Mouse (Mus musculus) midbrain, embryonic 14.5 days (tissue): ENCODE measurements around the gene B130006D01Rik. TPM values are rescaled to one million over a fixed set of nuclear protein-coding genes. Genes with fewer than 3 reads are reported as not detected.
A peak's percentile ranks its signal among the peaks of the same experiment; 100 is the strongest.

Experiments
- ATAC-seq: fragments of 200-750 bp; cut with Nextera tagmentation; 2 replicates; pipeline ENCODE4 v1.8.0; 2017; ENCODE audit warnings: moderate number of reproducible peaks, moderate library complexity; ENCODE audit not compliant: low FRiP score, low TSS enrichment
- DNase-seq: peaks from one replicate; pipeline ENCODE4 v3.0.0-alpha.2; 2015
- H3K27ac ChIP-seq: fragments of 300-500 bp; sonication (generic); replicated peaks from 2 replicates; pipeline ENCODE4 v1.5.1; 2014; ENCODE audit warnings: mild to moderate bottlenecking, low read depth, low read length, moderate library complexity
- H3K27me3 ChIP-seq: fragments of 300-500 bp; sonication (generic); 2 replicates; pipeline ENCODE4 v1.6.1; 2014; ENCODE audit warnings: low read length, control low read depth, mixed read lengths; ENCODE audit not compliant: control insufficient read depth, insufficient read depth
- H3K36me3 ChIP-seq: fragments of 300-500 bp; sonication (generic); 2 replicates; pipeline ENCODE4 v1.6.1; 2014; ENCODE audit warnings: low read length, control low read depth; ENCODE audit not compliant: control insufficient read depth, insufficient read depth
- H3K4me1 ChIP-seq: fragments of 300-500 bp; sonication (generic); 2 replicates; pipeline ENCODE4 v1.6.1; 2014; ENCODE audit warnings: mild to moderate bottlenecking, antibody characterized with exemption, low read length, control low read depth; ENCODE audit not compliant: control insufficient read depth, insufficient read depth
- H3K4me2 ChIP-seq: fragments of 300-500 bp; sonication (generic); 2 replicates; pipeline ENCODE4 v1.6.1; 2014; ENCODE audit warnings: mild to moderate bottlenecking, low read length, moderate library complexity
- H3K4me3 ChIP-seq: fragments of 300-500 bp; sonication (generic); replicated peaks from 2 replicates; pipeline ENCODE4 v1.5.1; 2014; ENCODE audit warnings: low read depth, low read length
- H3K9ac ChIP-seq: fragments of 300-500 bp; sonication (generic); replicated peaks from 2 replicates; pipeline ENCODE4 v1.6.1; 2014; ENCODE audit warnings: mild to moderate bottlenecking, low read length, moderate library complexity
- H3K9me3 ChIP-seq: fragments of 300-500 bp; sonication (generic); 2 replicates; pipeline ENCODE4 v1.6.1; 2016; ENCODE audit warnings: low read length, control low read depth, mixed read lengths; ENCODE audit not compliant: control insufficient read depth
- WGBS: fragments of 180-500 bp; shearing (Covaris S2); extraction: QIAGEN DNeasy Blood & Tissue Kit; methylation state at CpG from one replicate; pipeline ENCODE4 v1.1.7; 2014; 5-methylcytosine and 5-hydroxymethylcytosine counted together
- polyA plus RNA-seq: library from polyadenylated mRNA; unstranded; fragments of >200 nt; fragmentation: Nextera tagmentation; extraction: Ambion mirVana; gene quantifications from 2 replicates; pipeline ENCODE4 v1.2.1, GENCODE M21; 2014

The B130006D01Rik gene
- polyA plus RNA-seq, 1 experiment from 2014 or later, result 1.5 TPM

DNA sequence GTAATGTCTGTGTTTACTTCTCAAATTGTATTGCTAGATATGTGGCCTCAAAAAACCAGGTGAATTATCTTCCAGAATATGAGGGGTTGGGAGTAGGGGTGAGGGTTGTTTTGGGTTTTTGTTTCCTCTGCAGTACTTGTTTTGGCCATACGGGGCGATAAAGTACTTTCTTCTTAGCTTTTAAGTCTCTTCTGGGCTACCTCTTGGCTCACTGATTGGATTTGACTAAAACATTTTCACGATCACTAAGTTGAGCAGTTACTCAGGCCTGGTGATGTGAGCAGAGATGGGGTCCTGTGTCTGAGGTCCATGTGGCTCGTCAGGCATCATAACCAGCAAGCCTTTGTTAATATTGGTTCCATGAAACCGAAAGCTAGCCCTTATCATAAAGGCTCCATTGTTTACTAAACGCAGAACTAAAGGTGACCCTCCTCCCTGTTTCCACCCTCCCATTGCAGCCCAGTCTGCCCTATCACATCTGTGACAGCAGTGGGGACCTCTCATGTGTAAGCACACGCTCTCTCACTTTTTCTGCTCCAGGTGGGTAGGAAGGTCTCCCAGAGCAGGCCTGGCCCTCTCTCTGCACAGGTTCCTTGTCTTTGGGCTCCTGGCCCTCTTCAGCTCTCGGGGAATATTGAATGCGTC, 47.5 kb downstream of the B130006D01Rik start:
- H3K4me3 ChIP-seq, result no peak overlapping the region
- DNase-seq (peak; percentile 35), ATAC-seq (no peak)
- H3K36me3 ChIP-seq, result peaks cover 17% of the 10 kb centered on the region
- H3K27ac ChIP-seq, result no peak overlapping the region
- no peaks in the 10 kb centered on the region for H3K9me3 ChIP-seq
- no peaks in the 10 kb centered on the region for H3K27me3 ChIP-seq
- WGBS, result 66% methylated on average over 9 of the region's 9 CpGs
- H3K4me2 ChIP-seq, result no peak overlapping the region
- no peak overlapping the region for H3K9ac ChIP-seq
- no peaks in the 10 kb centered on the region for H3K4me1 ChIP-seq

DNA sequence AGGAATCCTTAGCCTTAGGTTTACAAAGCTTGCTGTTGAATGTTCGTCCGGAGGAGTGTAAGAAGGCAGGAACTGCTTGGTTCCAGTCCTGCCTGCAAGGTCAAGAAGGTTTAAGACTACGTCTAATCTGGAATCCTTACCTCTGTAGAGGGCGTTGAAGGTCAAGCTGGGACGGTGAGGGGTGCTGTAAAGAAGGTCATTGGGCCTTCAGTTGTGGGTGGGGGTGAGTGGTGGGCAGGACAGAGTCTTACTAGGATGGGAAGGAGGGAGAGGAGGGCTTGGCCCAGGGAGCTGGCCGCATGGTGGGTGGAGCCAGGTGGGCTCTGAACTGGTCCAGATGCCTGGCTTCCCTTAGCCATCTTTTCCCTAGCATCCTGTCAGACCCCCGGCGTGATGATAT, 48.3 kb downstream of the B130006D01Rik start:
- WGBS, result 91% methylated on average over 8 of the region's 8 CpGs

DNA sequence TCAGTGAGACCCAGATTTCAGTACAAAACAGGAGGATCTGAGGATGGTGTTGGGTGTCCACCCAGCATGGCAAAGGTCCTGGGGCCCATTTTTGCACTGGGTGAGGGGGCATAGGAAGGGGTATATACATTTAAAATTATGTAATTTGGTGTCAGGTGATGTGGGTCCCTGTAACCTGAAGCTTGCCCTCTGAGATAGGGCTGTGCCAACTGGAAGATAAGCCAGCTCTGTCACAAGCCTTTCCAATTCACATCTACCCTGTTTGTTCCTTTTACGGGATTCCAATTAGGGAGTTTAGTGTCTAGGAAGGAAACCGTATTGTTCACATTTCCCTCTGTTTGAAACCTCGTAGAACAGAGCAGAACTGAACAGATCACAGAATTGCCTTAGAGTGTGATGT, 49.9 kb downstream of the B130006D01Rik start:
- DNase-seq, result no peak
- no peaks in the 10 kb centered on the region for H3K4me1 ChIP-seq
- no peak overlapping the region for H3K4me3 ChIP-seq
- H3K9ac ChIP-seq, result no peak overlapping the region
- WGBS, result 88% methylated on average over 3 of the region's 3 CpGs
- H3K4me2 ChIP-seq, result no peak overlapping the region
- peaks cover 17% of the 10 kb centered on the region for H3K36me3 ChIP-seq
- H3K9me3 ChIP-seq, result no peaks in the 10 kb centered on the region
- H3K27me3 ChIP-seq, result no peaks in the 10 kb centered on the region
- no peak overlapping the region for H3K27ac ChIP-seq
- no peak for ATAC-seq

More for the DNA sequence above, 48.3 kb downstream of the B130006D01Rik start:
- no peak for ATAC-seq
- no peaks in the 10 kb centered on the region for H3K4me1 ChIP-seq
- DNase-seq, result no peak
- no peak overlapping the region for H3K9ac ChIP-seq
- H3K27ac ChIP-seq, result no peak overlapping the region
- no peak overlapping the region for H3K4me2 ChIP-seq
- no peak overlapping the region for H3K4me3 ChIP-seq
- no peaks in the 10 kb centered on the region for H3K27me3 ChIP-seq
- no peaks in the 10 kb centered on the region for H3K9me3 ChIP-seq
- peaks cover 17% of the 10 kb centered on the region for H3K36me3 ChIP-seq

Other genes with a start within 250 kb of the B130006D01Rik start
- gene Nxph3, start 209.0 kb upstream of the B130006D01Rik start, polyA plus RNA-seq, result 1.9 and 4.6 TPM in 2 replicates
- 8.4 and 13.7 TPM in 2 replicates for gene Ngfr, start 135.9 kb upstream of the B130006D01Rik start, polyA plus RNA-seq
- 183 and 207 TPM in 2 replicates for gene Phb, start 56.6 kb upstream of the B130006D01Rik start, polyA plus RNA-seq
- gene Zfp652, start 10.9 kb upstream of the B130006D01Rik start, polyA plus RNA-seq, result 13.1 and 15.7 TPM in 2 replicates
- 0.33 TPM in 1 of 2 replicates, not detected in the other for gene Phospho1, start 100.9 kb downstream of the B130006D01Rik start, polyA plus RNA-seq
- gene Gngt2, start 113.6 kb downstream of the B130006D01Rik start, polyA plus RNA-seq, result 1.8 TPM in 2 replicates
- 0.26 and 0.64 TPM in 2 replicates for gene Abi3, start 118.9 kb downstream of the B130006D01Rik start, polyA plus RNA-seq
- not detected in 2 replicates for gene B4galnt2, start 191.3 kb downstream of the B130006D01Rik start, polyA plus RNA-seq